Mouse (Mus musculus) CH12.LX (cell line): ENCODE results near the gene Ubtd2.

Experiments used
- CTCF ChIP-seq, 2 experiments: IDR thresholded peaks in 1 of 2; conservative IDR thresholded peaks in 1 of 2; 2 replicates each; pipeline ENCODE4 v1.5.1; 2011 to 2012; ENCODE audit warnings: low read depth in 2 of 2, low read length in 2 of 2, improper control_type of control experiment in 1 of 2, inconsistent platforms in 1 of 2, mild to moderate bottlenecking in 1 of 2, moderate library complexity in 1 of 2
- EP300 ChIP-seq: IDR thresholded peaks from 2 replicates; pipeline ENCODE4 v1.6.1; 2011; ENCODE audit warnings: low read length, improper control_type of control experiment
- JUND ChIP-seq: conservative IDR thresholded peaks from 2 replicates; pipeline ENCODE4 v1.6.1; 2011; ENCODE audit warnings: low read depth, low read length, improper control_type of control experiment
- MYC ChIP-seq: IDR thresholded peaks from 2 replicates; pipeline ENCODE4 v1.6.1; 2011; ENCODE audit warnings: low read depth, mild to moderate bottlenecking, improper control_type of control experiment, low read length
- NRF1 ChIP-seq: IDR thresholded peaks from 2 replicates; pipeline ENCODE4 v1.6.1; 2014; ENCODE audit warnings: low read depth, mild to moderate bottlenecking, inconsistent platforms, low read length, improper control_type of control experiment, moderate library complexity
- PAX5 ChIP-seq: IDR thresholded peaks from 2 replicates; pipeline ENCODE4 v1.6.1; 2012; ENCODE audit warnings: low read length, inconsistent platforms, mixed read lengths
- POLR2A ChIP-seq: IDR thresholded peaks from 2 replicates; pipeline ENCODE4 v1.6.1; 2011; ENCODE audit warnings: low read depth, mild to moderate bottlenecking, improper control_type of control experiment, low read length
- RAD21 ChIP-seq: IDR thresholded peaks from 2 replicates; pipeline ENCODE4 v1.6.1; 2011; ENCODE audit warnings: low read depth, mild to moderate bottlenecking, low read length, improper control_type of control experiment, moderate library complexity
- USF2 ChIP-seq: conservative IDR thresholded peaks from 2 replicates; pipeline ENCODE4 v1.6.1; 2011; ENCODE audit warnings: low read depth, low read length, improper control_type of control experiment

DNA sequence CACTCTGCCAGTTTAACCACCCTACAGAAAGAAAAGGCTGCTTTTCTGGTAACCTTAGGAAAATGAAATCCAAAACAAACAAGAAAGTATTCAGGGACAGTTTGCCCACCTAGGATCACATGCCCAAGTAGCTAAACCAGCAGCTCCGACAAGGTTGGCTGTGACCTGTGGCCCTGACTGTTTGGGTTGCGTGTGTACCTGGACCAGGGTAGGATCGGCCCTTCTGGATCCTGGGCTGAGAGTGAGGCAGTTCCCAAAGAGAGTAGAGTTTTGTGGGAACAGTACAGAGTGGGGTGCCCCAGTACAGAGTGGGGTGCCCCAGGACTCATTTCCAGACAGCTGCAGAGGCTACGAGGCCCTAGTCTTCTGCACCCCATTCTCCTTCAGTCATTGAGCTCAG lies 95.9 kb downstream of the Ubtd2 start:
- TF ChIP-seq CTCF (conservative IDR thresholded peaks at IDR 0.05 in 1 of 2, IDR thresholded peaks at IDR 0.05 in 1 of 2; ENCODE audit: low read depth in 2 of 2, low read length in 2 of 2) (no peak), PAX5 (no peak), JUND (no peak), NRF1 (no peak), RAD21 (no peak), MYC (no peak), USF2 (no peak), POLR2A (no peak), EP300 (no peak)
